Mouse (Mus musculus): ENCODE results near the gene Cdkl3. TPM values are rescaled to one million over a fixed set of nuclear protein-coding genes. Genes with fewer than 3 reads are reported as not detected.
"Not testable (repeated sequence)": the region's sequence is repeated elsewhere in the genome, so short reads cannot be mapped to it uniquely, and the experiment has no call there.

Gene Cdkl3
- polyA plus RNA-seq, 1 experiment from 2014 or later: 13.4 TPM

DNA sequence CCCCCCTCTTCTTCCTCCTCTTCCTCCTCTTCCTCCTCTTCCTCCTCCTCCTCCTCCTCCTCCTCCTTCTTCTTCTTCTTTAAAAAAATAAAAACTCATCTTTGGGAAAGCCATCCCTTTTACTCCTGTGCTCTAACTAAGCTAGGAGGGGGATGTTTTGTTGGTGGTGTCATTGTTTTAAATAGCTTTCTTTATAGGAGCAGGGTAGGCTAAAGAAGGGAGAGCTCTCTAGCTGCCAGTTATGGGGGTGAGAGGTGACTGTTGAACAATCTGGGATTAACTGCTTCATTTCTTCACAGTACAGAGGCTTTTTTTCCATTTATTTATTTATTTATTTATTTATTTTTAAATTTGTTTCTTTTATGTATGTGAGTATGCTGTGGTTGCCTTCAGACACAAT is 101.5 kb downstream of the Cdkl3 start:
- no peak for ATAC-seq (ENCODE audit: insufficient number of reproducible peaks, insufficient read depth, low FRiP score, low TSS enrichment)
- Histone ChIP-seq H3K4me1 (peaks cover 14% of the 10 kb centered on the region), H3K4me3 (no peak overlapping the region), H3K9ac (no peak overlapping the region), H3K9me3 (no peaks in the 10 kb centered on the region), H3K4me2 (replicated peaks) (no peak overlapping the region), H3K27ac (no peak overlapping the region), H3K27me3 (no peaks in the 10 kb centered on the region), H3K36me3 (no peaks in the 10 kb centered on the region)

DNA sequence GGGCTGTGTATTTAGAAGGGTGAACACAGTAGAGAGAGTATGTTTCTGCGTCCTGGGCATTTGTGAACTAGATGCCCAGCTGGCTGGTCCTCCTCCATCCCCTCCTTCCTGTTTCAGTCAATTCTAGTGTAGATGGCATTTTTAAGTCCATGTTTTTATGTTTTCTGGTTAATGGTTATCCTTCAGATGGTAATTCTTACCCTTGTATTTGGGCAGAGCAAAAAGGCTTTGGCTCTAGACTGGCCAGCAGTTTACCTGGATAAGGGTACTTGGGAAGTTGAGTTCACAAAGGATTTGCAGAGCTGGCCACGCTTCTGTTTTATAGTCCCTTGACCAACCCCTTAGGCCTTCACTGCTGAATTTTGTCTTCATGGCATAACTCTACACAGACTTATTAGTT is 102.0 kb downstream of the Cdkl3 start:
- 95% methylated on average over 2 of the region's 2 CpGs for WGBS
- no peak for ATAC-seq (ENCODE audit: insufficient number of reproducible peaks, insufficient read depth, low FRiP score, low TSS enrichment)

DNA sequence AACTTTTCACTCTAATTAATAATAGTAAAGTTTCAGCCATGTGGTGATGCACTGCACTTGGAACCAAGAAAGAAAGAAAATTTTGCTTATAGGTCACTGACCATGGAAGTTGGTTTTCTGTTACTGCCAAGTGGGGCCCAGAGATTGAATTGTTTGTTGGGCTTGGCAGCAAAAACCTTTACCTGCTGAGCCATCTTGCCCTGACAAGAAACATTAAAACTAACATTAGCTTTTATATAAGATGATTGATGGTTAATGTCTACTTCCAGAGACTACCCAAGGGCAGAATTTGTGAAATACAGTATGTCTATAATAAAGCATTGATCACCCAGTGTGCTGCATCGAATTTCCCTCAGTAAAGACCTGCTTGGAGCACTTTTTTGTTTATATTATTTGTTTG is 102.4 kb downstream of the Cdkl3 start:
- Histone ChIP-seq H3K9ac (no peak overlapping the region), H3K9me3 (no peaks in the 10 kb centered on the region), H3K4me1 (peaks cover 5% of the 10 kb centered on the region), H3K4me2 (replicated peaks) (no peak overlapping the region), H3K4me3 (no peak overlapping the region), H3K27me3 (no peaks in the 10 kb centered on the region), H3K27ac (no peak overlapping the region), H3K36me3 (no peaks in the 10 kb centered on the region)
- no peak for ATAC-seq (ENCODE audit: insufficient number of reproducible peaks, insufficient read depth, low FRiP score, low TSS enrichment)
- 89% methylated on average over 1 of the region's 1 CpGs for WGBS

More for the DNA sequence above, 102.0 kb downstream of the Cdkl3 start:
- Histone ChIP-seq H3K9ac (no peak overlapping the region), H3K4me3 (no peak overlapping the region), H3K4me2 (replicated peaks) (no peak overlapping the region), H3K27me3 (no peaks in the 10 kb centered on the region), H3K4me1 (peaks cover 9% of the 10 kb centered on the region), H3K36me3 (no peaks in the 10 kb centered on the region), H3K27ac (no peak overlapping the region), H3K9me3 (no peaks in the 10 kb centered on the region)

DNA sequence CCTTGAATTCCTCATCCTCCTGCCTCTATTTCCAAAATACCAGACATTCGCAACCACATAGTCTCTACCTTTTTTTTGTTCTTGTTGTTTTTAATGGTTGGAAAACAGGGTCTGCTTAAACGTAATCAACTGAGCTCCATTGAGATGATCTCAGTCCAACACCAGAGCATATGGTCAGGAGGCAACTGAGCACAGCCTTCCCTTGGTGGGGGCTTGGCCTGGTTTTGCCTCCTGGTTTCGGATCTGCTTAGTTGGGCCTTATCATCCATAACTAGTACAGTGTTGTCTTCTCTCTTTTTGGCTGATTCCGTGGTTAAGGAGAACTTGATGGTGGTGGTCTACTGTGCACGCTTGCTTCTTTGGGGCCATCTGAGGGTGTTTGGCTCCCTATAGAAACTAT is 104.8 kb downstream of the Cdkl3 start:
- Histone ChIP-seq H3K27ac (no peak overlapping the region), H3K4me3 (no peak overlapping the region), H3K9ac (no peak overlapping the region), H3K27me3 (no peaks in the 10 kb centered on the region), H3K4me1 (no peaks in the 10 kb centered on the region), H3K9me3 (no peaks in the 10 kb centered on the region), H3K36me3 (0 out of 2 replicates have a peak, but pooled peaks cover 4% of the 10 kb centered on the region), H3K4me2 (replicated peaks) (no peak overlapping the region)
- 92% methylated on average over 5 of the region's 5 CpGs for WGBS
- no peak for ATAC-seq (ENCODE audit: insufficient number of reproducible peaks, insufficient read depth, low FRiP score, low TSS enrichment)

DNA sequence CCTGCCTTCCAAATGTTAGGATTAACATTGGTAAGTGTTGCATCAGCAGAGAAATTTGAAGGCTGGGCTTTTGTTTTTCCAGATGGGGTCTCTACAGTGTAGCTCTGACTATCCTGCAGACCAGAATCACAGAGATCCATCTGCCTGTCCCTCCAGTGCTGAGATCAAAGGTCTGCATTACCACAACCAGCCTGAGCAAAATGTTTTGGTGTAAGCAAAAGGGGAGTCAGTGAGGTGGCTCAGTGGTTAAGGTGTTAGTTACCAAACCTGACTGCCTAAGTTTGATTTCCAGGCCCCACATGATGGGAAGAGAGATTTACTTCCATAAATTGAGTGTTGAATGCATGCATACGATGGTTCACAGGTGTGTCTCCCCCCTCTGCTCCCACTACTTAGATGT is 105.4 kb downstream of the Cdkl3 start:
- WGBS: 88% methylated on average over 1 of the region's 1 CpGs
- Histone ChIP-seq H3K27ac (no peak overlapping the region), H3K36me3 (peaks cover 8% of the 10 kb centered on the region), H3K9ac (no peak overlapping the region), H3K27me3 (no peaks in the 10 kb centered on the region), H3K4me2 (replicated peaks) (no peak overlapping the region), H3K4me3 (no peak overlapping the region), H3K4me1 (no peaks in the 10 kb centered on the region), H3K9me3 (no peaks in the 10 kb centered on the region)
- no peak for ATAC-seq (ENCODE audit: insufficient number of reproducible peaks, insufficient read depth, low FRiP score, low TSS enrichment)

DNA sequence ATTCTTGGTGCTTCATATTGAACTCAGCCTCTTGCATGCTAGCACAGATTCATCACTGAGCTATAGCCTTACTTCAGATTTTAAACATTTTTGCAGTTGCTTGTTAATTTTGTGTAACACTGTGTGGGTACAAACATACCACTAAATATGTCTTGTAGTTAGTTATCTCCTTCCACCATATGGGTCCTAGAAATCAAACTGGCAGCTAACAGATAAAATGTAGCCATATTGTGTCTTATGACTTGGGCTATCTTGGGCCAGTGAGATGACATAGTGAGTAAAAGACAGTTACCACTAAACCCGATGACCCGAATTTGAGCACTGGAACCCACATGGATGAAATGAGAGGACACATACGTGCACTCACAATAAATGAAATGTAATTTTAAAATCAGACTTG is 111.5 kb downstream of the Cdkl3 start:
- no peak for ATAC-seq (ENCODE audit: insufficient number of reproducible peaks, insufficient read depth, low FRiP score, low TSS enrichment)
- Histone ChIP-seq H3K36me3 (peaks cover 63% of the 10 kb centered on the region), H3K27ac (no peak overlapping the region), H3K9me3 (no peaks in the 10 kb centered on the region), H3K4me1 (no peaks in the 10 kb centered on the region), H3K27me3 (no peaks in the 10 kb centered on the region), H3K4me3 (no peak overlapping the region), H3K9ac (no peak overlapping the region), H3K4me2 (replicated peaks) (no peak overlapping the region)
- 92% methylated on average over 3 of the region's 3 CpGs for WGBS

DNA sequence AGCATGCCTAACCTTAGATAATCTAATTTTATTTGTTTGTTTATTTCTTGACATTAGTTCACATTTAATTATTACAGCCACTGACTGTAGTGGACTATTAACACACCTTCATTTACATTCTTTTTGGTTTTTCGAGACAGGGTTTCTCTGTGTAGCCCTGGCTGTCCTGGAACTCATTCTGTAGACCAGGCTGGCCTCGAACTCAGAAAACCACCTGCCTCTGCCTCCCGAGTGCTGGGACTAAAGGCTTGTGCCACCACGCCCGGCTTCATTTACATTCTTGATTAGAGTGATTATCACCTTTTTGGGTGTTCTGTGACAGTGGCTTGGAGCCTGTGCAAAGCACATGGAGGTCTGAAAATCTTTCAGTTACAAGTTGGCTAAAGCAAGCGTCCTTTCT is 112.1 kb downstream of the Cdkl3 start:
- 92% methylated on average over 6 of the region's 6 CpGs for WGBS
- H3K4me2 ChIP-seq (replicated peaks); H3K4me3 ChIP-seq; H3K9me3 ChIP-seq; H3K9ac ChIP-seq; H3K27ac ChIP-seq; ATAC-seq (ENCODE audit: insufficient number of reproducible peaks, insufficient read depth, low FRiP score, low TSS enrichment); H3K27me3 ChIP-seq; H3K4me1 ChIP-seq: not testable (repeated sequence)
- peaks cover 67% of the 10 kb centered on the region for H3K36me3 ChIP-seq

DNA sequence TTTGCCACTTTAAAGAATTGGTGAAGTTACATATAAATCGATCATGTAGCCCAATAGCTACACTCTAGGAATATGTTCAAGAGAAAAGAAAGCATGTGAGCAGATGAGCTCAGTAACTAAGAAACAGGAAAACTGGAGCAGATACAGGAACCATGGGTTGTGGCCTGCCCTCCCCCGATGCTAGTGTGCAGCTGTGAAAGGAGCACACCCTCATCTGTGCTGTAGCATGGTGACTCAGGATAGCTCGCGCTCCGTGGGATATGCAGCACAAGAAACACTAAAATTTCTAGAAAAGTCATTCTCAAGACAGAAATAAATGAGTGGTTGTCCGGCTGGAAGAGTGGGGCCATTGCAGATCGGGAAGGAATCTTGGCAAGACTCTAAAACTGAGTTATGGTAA is 113.1 kb downstream of the Cdkl3 start:
- ATAC-seq (ENCODE audit: insufficient number of reproducible peaks, insufficient read depth, low FRiP score, low TSS enrichment): no peak
- H3K36me3 ChIP-seq: peaks cover 77% of the 10 kb centered on the region
- H3K27me3 ChIP-seq: no peaks in the 10 kb centered on the region
- H3K4me1 ChIP-seq: no peaks in the 10 kb centered on the region
- 97% methylated on average over 7 of the region's 7 CpGs for WGBS
- H3K4me2 ChIP-seq (replicated peaks): no peak overlapping the region
- H3K9ac ChIP-seq: no peak overlapping the region
- no peak overlapping the region for H3K27ac ChIP-seq
- H3K9me3 ChIP-seq: no peaks in the 10 kb centered on the region
- H3K4me3 ChIP-seq: no peak overlapping the region

DNA sequence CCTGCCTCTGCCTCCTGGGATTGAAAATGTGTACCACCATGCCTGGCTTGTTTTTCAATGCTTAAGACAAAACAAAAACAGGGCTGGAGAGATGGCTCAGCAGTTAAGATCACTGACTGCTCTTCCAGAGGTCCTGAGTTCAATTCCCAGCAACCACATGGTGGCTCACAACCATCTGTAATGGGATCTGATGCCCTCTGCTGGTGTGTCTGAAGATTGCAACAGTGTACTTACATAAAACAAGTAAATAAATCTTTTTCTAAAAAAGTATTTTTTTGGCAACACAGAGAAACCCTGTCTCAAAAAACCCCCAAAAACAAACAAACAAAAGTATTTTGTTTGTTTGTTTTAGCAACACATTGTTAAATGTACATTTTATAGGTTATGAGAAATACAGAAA is 116.4 kb downstream of the Cdkl3 start:
- H3K9ac ChIP-seq; ATAC-seq (ENCODE audit: insufficient number of reproducible peaks, insufficient read depth, low FRiP score, low TSS enrichment); H3K9me3 ChIP-seq; H3K27ac ChIP-seq; H3K4me1 ChIP-seq; H3K4me2 ChIP-seq (replicated peaks); H3K4me3 ChIP-seq; H3K27me3 ChIP-seq: not testable (repeated sequence)
- H3K36me3 ChIP-seq: peaks cover 87% of the 10 kb centered on the region

DNA sequence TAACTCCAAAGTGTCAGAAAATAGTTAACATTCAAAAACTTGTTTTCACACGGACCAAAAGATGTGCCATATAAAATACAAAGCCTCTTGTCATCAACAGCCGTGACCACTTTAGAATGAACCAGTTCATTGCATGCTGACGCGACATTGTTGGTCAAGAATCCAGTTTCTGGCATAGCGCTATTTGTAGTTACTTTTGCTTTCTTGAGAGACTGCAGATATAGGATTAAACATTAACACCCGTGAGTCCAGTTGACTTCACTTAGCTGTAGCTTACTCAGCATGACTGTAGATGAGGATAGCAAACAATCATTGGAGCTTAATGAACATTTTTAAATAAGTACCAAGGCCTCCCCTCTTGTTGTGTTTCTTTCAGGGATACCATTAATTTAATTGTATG is 118.0 kb downstream of the Cdkl3 start:
- no peaks in the 10 kb centered on the region for H3K4me1 ChIP-seq
- 95% methylated on average over 6 of the region's 6 CpGs for WGBS
- H3K27ac ChIP-seq: no peak overlapping the region
- H3K4me3 ChIP-seq: no peak overlapping the region
- H3K4me2 ChIP-seq (replicated peaks): no peak overlapping the region
- no peak overlapping the region for H3K9ac ChIP-seq
- ATAC-seq (ENCODE audit: insufficient number of reproducible peaks, insufficient read depth, low FRiP score, low TSS enrichment): no peak
- peaks cover 78% of the 10 kb centered on the region for H3K36me3 ChIP-seq
- H3K9me3 ChIP-seq: no peaks in the 10 kb centered on the region
- no peaks in the 10 kb centered on the region for H3K27me3 ChIP-seq

DNA sequence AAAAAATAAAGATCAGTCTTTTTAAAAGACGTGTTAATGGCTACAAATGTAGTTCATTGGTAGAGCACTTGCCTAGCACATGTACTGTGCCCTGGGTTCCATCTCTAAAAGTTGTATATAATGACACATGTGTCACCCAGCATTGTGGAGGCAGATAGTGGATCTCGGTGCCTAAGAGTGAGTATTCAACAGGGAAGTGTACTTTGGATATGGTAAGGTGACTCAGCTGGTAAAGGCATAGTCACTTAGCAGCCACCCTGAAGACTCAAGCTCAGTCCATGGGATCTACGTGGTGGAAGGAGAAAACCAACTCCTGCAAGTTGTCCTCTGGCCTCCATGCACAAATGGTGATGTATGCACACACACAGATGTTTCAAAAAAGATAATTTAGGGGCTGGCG is 120.4 kb downstream of the Cdkl3 start:
- WGBS: 91% methylated on average over 4 of the region's 4 CpGs
- Histone ChIP-seq H3K4me3 (no peak overlapping the region), H3K9me3 (no peaks in the 10 kb centered on the region), H3K9ac (no peak overlapping the region), H3K4me2 (replicated peaks) (no peak overlapping the region), H3K36me3 (peaks cover 55% of the 10 kb centered on the region), H3K4me1 (no peaks in the 10 kb centered on the region), H3K27me3 (no peaks in the 10 kb centered on the region), H3K27ac (no peak overlapping the region)
- no peak for ATAC-seq (ENCODE audit: insufficient number of reproducible peaks, insufficient read depth, low FRiP score, low TSS enrichment)

DNA sequence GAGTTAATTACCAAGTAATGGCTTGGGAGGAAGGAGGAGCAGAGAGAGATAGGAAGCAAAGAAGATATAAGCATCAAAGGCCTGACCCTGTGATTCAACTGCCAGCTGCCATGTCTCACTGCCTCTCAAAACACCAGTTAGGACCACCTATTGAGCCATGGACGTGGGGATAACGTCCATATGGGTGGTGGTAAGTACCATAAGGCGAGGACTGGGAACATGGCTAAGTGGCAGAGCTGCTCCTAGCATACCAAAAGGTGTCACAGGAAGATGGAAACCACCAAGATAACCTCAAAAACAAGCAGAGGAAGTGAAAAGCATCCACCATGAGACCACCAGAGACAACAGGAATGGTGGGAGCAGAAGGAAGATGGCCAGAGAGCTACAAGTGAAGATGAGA is 123.1 kb downstream of the Cdkl3 start:
- peaks cover 31% of the 10 kb centered on the region for H3K36me3 ChIP-seq
- H3K4me1 ChIP-seq: no peaks in the 10 kb centered on the region
- H3K4me3 ChIP-seq: no peak overlapping the region
- H3K27me3 ChIP-seq: no peaks in the 10 kb centered on the region
- no peaks in the 10 kb centered on the region for H3K9me3 ChIP-seq
- no peak overlapping the region for H3K4me2 ChIP-seq (replicated peaks)
- no peak overlapping the region for H3K9ac ChIP-seq
- WGBS: 69% methylated on average over 3 of the region's 3 CpGs
- no peak for ATAC-seq (ENCODE audit: insufficient number of reproducible peaks, insufficient read depth, low FRiP score, low TSS enrichment)
- H3K27ac ChIP-seq: no peak overlapping the region

DNA sequence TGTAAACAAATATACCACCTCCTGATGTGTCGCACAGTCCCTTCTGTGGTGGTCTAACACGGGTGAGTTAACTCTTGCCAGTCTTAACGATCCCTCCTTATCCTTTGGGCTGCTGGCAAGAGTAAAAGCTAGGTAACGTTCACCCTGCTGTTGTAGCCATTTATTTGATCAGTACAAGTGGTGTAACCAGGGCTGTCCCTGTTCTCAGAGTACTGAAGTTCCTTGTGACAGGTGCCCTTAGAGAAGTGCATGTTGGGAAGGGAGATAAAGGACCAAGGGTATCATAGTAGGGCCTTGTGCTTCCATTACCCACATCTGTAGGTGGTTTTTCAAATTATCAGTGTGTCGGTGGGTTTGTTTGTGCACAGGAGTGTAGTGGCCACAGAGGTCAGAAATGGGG is 123.7 kb downstream of the Cdkl3 start:
- H3K9ac ChIP-seq: no peak overlapping the region
- H3K36me3 ChIP-seq: peaks cover 26% of the 10 kb centered on the region
- no peak for ATAC-seq (ENCODE audit: insufficient number of reproducible peaks, insufficient read depth, low FRiP score, low TSS enrichment)

More for the DNA sequence above, 123.7 kb downstream of the Cdkl3 start:
- Histone ChIP-seq H3K27ac (no peak overlapping the region), H3K4me2 (replicated peaks) (no peak overlapping the region), H3K4me3 (no peak overlapping the region), H3K4me1 (no peaks in the 10 kb centered on the region), H3K9me3 (no peaks in the 10 kb centered on the region), H3K27me3 (no peaks in the 10 kb centered on the region)
- WGBS: 78% methylated on average over 5 of the region's 5 CpGs
